Mouse (Mus musculus) cerebellum, adult 11-12 months (tissue): ENCODE results near the gene Rnf141.

Source experiments
- DNase-seq: peaks from one replicate; pipeline ENCODE4 v3.0.0; 2022

Rnf141 gene

GRCm38 (mm10) chr7:110792201-110792600 is 52.1 kb downstream of the Rnf141 start:
- no peak for DNase-seq

GRCm38 (mm10) chr7:110790878-110791277 is 53.4 kb downstream of the Rnf141 start:
- no peak for DNase-seq

GRCm38 (mm10) chr7:110787310-110787709 is 56.9 kb downstream of the Rnf141 start:
- DNase-seq = no peak

- DNase-seq = no peak
These were observed 58.5 kb downstream of the Rnf141 start for GRCm38 (mm10) chr7:110785741-110786146.

- no peak for DNase-seq
These were observed 59.3 kb downstream of the Rnf141 start for GRCm38 (mm10) chr7:110784965-110785364.

- no peak for DNase-seq
These were observed 61.3 kb downstream of the Rnf141 start for GRCm38 (mm10) chr7:110782845-110783478.

- DNase-seq = no peak
These were observed 62.1 kb downstream of the Rnf141 start for GRCm38 (mm10) chr7:110782135-110782534.

- DNase-seq = no peak
These were observed 63.0 kb downstream of the Rnf141 start for GRCm38 (mm10) chr7:110781231-110781711.

GRCm38 (mm10) chr7:110780520-110780919 is 63.7 kb downstream of the Rnf141 start:
- DNase-seq = no peak

GRCm38 (mm10) chr7:110779605-110780111 is 64.6 kb downstream of the Rnf141 start:
- peak; percentile 38 for DNase-seq

GRCm38 (mm10) chr7:110778933-110779332 is 65.3 kb downstream of the Rnf141 start:
- DNase-seq = no peak

- no peak for DNase-seq
These were observed 66.9 kb downstream of the Rnf141 start for GRCm38 (mm10) chr7:110777146-110778001.

- no peak for DNase-seq
These were observed 69.6 kb downstream of the Rnf141 start for GRCm38 (mm10) chr7:110774674-110775073.

- no peak for DNase-seq
These were observed 70.2 kb downstream of the Rnf141 start for GRCm38 (mm10) chr7:110774077-110774476.

- peak; percentile 60 for DNase-seq
These were observed 70.9 kb downstream of the Rnf141 start for GRCm38 (mm10) chr7:110773204-110774002.

GRCm38 (mm10) chr7:110772343-110772742 is 71.9 kb downstream of the Rnf141 start:
- no peak for DNase-seq

- DNase-seq = no peak
These were observed 73.3 kb downstream of the Rnf141 start for GRCm38 (mm10) chr7:110770949-110771348.

- DNase-seq = no peak
These were observed 75.2 kb downstream of the Rnf141 start for GRCm38 (mm10) chr7:110769094-110769493.

GRCm38 (mm10) chr7:110768451-110769064 is 75.7 kb downstream of the Rnf141 start:
- peak; percentile 69 for DNase-seq

- peak; percentile 44 for DNase-seq
These were observed 76.3 kb downstream of the Rnf141 start, which contains the start of gene Ampd3 for GRCm38 (mm10) chr7:110768001-110768400. Ampd3 (plus strand) TSS chr7:110768206.

GRCm38 (mm10) chr7:110762605-110763180 is 81.6 kb downstream of the Rnf141 start:
- peak; percentile 83 for DNase-seq

- DNase-seq = no peak
These were observed 87.8 kb downstream of the Rnf141 start for GRCm38 (mm10) chr7:110756440-110756839.
